Mouse (Mus musculus) embryonic fibroblast, embryonic 13.5 days (primary cell): ENCODE results near the gene Bcat1.

Source experiments
- CTCF ChIP-seq: IDR thresholded peaks from 2 replicates; pipeline ENCODE4 v1.5.1; 2011; ENCODE audit warnings: mild to moderate bottlenecking, control low read depth, low read length, moderate library complexity, borderline replicate concordance; ENCODE audit not compliant: insufficient read depth
- POLR2A ChIP-seq: IDR thresholded peaks from 2 replicates; pipeline ENCODE4 v1.6.1; 2011; ENCODE audit warnings: low read depth, mild to moderate bottlenecking, control low read depth, low read length, moderate library complexity

DNA sequence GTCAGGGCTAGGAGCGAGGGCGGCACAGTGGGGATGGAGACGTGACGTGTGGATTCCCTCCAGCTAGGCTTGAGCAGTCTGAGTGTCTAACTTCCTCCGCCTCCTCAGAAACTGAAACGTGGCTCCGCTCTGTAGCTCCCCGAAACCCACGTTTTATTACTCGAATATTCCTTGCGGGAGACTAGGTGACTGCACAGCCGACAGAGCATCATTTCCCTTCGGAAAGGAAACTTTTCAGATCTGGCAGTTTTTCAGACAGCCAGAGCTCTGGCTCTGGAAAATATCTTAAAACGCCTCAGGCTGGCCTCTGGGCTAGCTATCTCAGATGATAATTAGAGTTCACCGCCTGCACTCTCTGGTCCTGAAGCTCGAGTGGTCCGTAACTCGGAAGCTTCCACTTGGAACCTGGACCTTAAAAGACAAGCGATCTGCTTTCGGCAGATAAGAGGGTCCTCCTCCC is 866 bp downstream of the Bcat1 start:
- peak; percentile 81 for TF ChIP-seq POLR2A
- no peak for TF ChIP-seq CTCF
